Mouse (Mus musculus) liver, embryonic 14.5 days (tissue): ENCODE data around the gene Vash2. TPM values are rescaled to one million over a fixed set of nuclear protein-coding genes. Genes with fewer than 3 reads are reported as not detected.

Experiments
- ATAC-seq: fragments of 200-750 bp; cut with Nextera tagmentation; 2 replicates; pipeline ENCODE4 v1.8.0; 2017; ENCODE audit warnings: moderate number of reproducible peaks, mild to moderate bottlenecking, moderate library complexity; ENCODE audit not compliant: insufficient read depth
- DNase-seq, 3 experiments: peaks; one replicate each; pipeline ENCODE4 v3.0.0-alpha.2; 2012 to 2013; ENCODE audit warnings: low read depth in 3 of 3, low spot score in 3 of 3
- H3K27ac ChIP-seq: fragments of 300-500 bp; sonication (generic); 2 replicates; pipeline ENCODE4 v1.5.1; 2014; ENCODE audit warnings: moderate library complexity, mild to moderate bottlenecking, control low read depth, inconsistent platforms
- H3K27me3 ChIP-seq: fragments of 300-500 bp; sonication (generic); 2 replicates; pipeline ENCODE4 v1.6.1; 2014; ENCODE audit warnings: mild to moderate bottlenecking, low read length, moderate library complexity; ENCODE audit not compliant: control insufficient read depth, insufficient read depth
- H3K36me3 ChIP-seq: fragments of 300-500 bp; sonication (generic); replicated peaks from 2 replicates; pipeline ENCODE4 v1.6.1; 2014; ENCODE audit warnings: low read depth; ENCODE audit not compliant: control insufficient read depth, insufficient read depth
- H3K4me1 ChIP-seq, 2 experiments: fragments of 200-500 bp in 1 of 2; fragments of 300-500 bp in 1 of 2; sonication (generic) in 1 of 2; replicated peaks; 2 replicates each; pipeline ENCODE4 v1.6.1; 2012 to 2014; ENCODE audit warnings: antibody characterized with exemption in 1 of 2, inconsistent platforms in 1 of 2, low read length in 1 of 2; ENCODE audit not compliant: control insufficient read depth in 2 of 2, insufficient read depth in 2 of 2
- H3K4me2 ChIP-seq: fragments of 300-500 bp; sonication (generic); 2 replicates; pipeline ENCODE4 v1.6.1; 2014; ENCODE audit warnings: low read depth, mild to moderate bottlenecking, control low read depth, moderate library complexity
- H3K4me3 ChIP-seq, 2 experiments: fragments of 200-500 bp in 1 of 2; fragments of 300-500 bp in 1 of 2; sonication (generic) in 1 of 2; 2 replicates each; pipeline ENCODE4 v1.5.1; 2012 to 2014; ENCODE audit warnings: low read depth in 2 of 2, low read length in 2 of 2, mild to moderate bottlenecking in 2 of 2, control low read depth in 1 of 2, inconsistent platforms in 1 of 2, moderate library complexity in 1 of 2; ENCODE audit not compliant: insufficient read depth in 1 of 2
- H3K9ac ChIP-seq: fragments of 300-500 bp; sonication (generic); replicated peaks from 2 replicates; pipeline ENCODE4 v1.6.1; 2014; ENCODE audit warnings: mild to moderate bottlenecking, control low read depth, moderate library complexity
- H3K9me3 ChIP-seq: fragments of 300-500 bp; sonication (generic); 2 replicates; pipeline ENCODE4 v1.6.1; 2016; ENCODE audit warnings: low read length, mixed read lengths; ENCODE audit not compliant: control insufficient read depth
- CTCF ChIP-seq: IDR thresholded peaks from 2 replicates; pipeline ENCODE4 v1.5.1; 2016; ENCODE audit warnings: antibody characterized with exemption, low read depth, control low read depth
- EP300 ChIP-seq: IDR thresholded peaks from 2 replicates; pipeline ENCODE4 v1.6.1; 2016; ENCODE audit warnings: antibody characterized with exemption, low read depth
- WGBS: fragments of 180-500 bp; shearing (Covaris S2); extraction: QIAGEN DNeasy Blood & Tissue Kit; methylation state at CpG from one replicate; pipeline ENCODE4 v1.1.7; 2014; ENCODE audit not compliant: insufficient replicate concordance; 5-methylcytosine and 5-hydroxymethylcytosine counted together
- polyA plus RNA-seq, 2 experiments: library from polyadenylated mRNA; depleted of rRNA in 1 of 2; stranded (reverse) in 1 of 2; unstranded in 1 of 2; fragments of >200 nt; fragmentation: Nextera tagmentation in 1 of 2; extraction: Ambion mirVana in 1 of 2; gene quantifications; 2 replicates each; pipeline versions ENCODE4 v1.2.1 to v1.2.3; 2012 to 2014

Gene Vash2
- polyA plus RNA-seq, 2 experiments, result 0.40 to 0.81 TPM

- 64% methylated on average over 2 of the region's 2 CpGs for WGBS
- H3K4me2 ChIP-seq, result no peak overlapping the region
- ATAC-seq, result no peak
- no peak for DNase-seq
- no peak overlapping the region for H3K27ac ChIP-seq
- H3K4me1 ChIP-seq, result no peaks in the 10 kb centered on the region
- no peak overlapping the region for H3K9ac ChIP-seq
- no peak for TF ChIP-seq EP300
- TF ChIP-seq CTCF, result no peak
- no peak overlapping the region for H3K4me3 ChIP-seq
- H3K27me3 ChIP-seq, result no peaks in the 10 kb centered on the region
- no peaks in the 10 kb centered on the region for H3K36me3 ChIP-seq
- H3K9me3 ChIP-seq, result no peaks in the 10 kb centered on the region
Measured at GRCm38 (mm10) chr1:190901082-190901481, 78.0 kb downstream of the Vash2 start.

- no peak overlapping the region for H3K9ac ChIP-seq
- ATAC-seq, result no peak
Measured at GRCm38 (mm10) chr1:190898899-190899575, 80.1 kb downstream of the Vash2 start.

GRCm38 (mm10) chr1:190898186-190898585 is 80.9 kb downstream of the Vash2 start:
- no peak overlapping the region for H3K4me2 ChIP-seq
- no peak overlapping the region for H3K27ac ChIP-seq
- no peak overlapping the region for H3K4me3 ChIP-seq
- H3K27me3 ChIP-seq, result no peaks in the 10 kb centered on the region
- ATAC-seq, result no peak
- no peaks in the 10 kb centered on the region for H3K9me3 ChIP-seq
- H3K36me3 ChIP-seq, result no peaks in the 10 kb centered on the region
- H3K4me1 ChIP-seq, result peaks cover 0 to 5% of the 10 kb centered on the region in 2 experiments; a peak in 2 of 4 replicates
- DNase-seq, result no peak
- H3K9ac ChIP-seq, result no peak overlapping the region
- WGBS, result 66% methylated on average over 3 of the region's 3 CpGs
- no peak for TF ChIP-seq CTCF
- no peak for TF ChIP-seq EP300

More at GRCm38 (mm10) chr1:190898899-190899575, 80.1 kb downstream of the Vash2 start:
- Histone ChIP-seq H3K9me3 (no peaks in the 10 kb centered on the region), H3K27me3 (no peaks in the 10 kb centered on the region), H3K4me1 (peaks cover 0 to under 1% of the 10 kb centered on the region in 2 experiments; a peak in 1 of 4 replicates), H3K4me3 (no peak overlapping the region), H3K27ac (no peak overlapping the region), H3K4me2 (no peak overlapping the region), H3K36me3 (no peaks in the 10 kb centered on the region)
- no peak for DNase-seq
- no peak for TF ChIP-seq CTCF
- WGBS, result 71% methylated on average over 9 of the region's 9 CpGs

Other genes with a start within 250 kb of the Vash2 start
- 1.5 and 1.9 TPM in 2 replicates for gene Rps6kc1, start 67.5 kb downstream of the Vash2 start, polyA plus RNA-seq (2012; rRNA removed)
- gene Rps6kc1, start 67.5 kb downstream of the Vash2 start, polyA plus RNA-seq (2014; fragmentation: Nextera tagmentation; extraction: Ambion mirVana), result 3.5 and 3.6 TPM in 2 replicates
- gene Angel2, start 54.2 kb downstream of the Vash2 start, polyA plus RNA-seq (2012; rRNA removed), result 8.2 and 11.8 TPM in 2 replicates
- gene Angel2, start 54.2 kb downstream of the Vash2 start, polyA plus RNA-seq (2014; fragmentation: Nextera tagmentation; extraction: Ambion mirVana), result 15.1 and 15.3 TPM in 2 replicates
- 4.5 and 6.4 TPM in 2 replicates for gene Flvcr1, start 46.9 kb upstream of the Vash2 start, polyA plus RNA-seq (2012; rRNA removed)
- gene Flvcr1, start 46.9 kb upstream of the Vash2 start, polyA plus RNA-seq (2014; fragmentation: Nextera tagmentation; extraction: Ambion mirVana), result 4.5 and 4.9 TPM in 2 replicates
- not detected in 2 replicates for gene Spata45, start 57.3 kb upstream of the Vash2 start, polyA plus RNA-seq (2012; rRNA removed)
- gene Spata45, start 57.3 kb upstream of the Vash2 start, polyA plus RNA-seq (2014; fragmentation: Nextera tagmentation; extraction: Ambion mirVana), result not detected in 2 replicates
- 4.6 and 6.5 TPM in 2 replicates for gene Tatdn3, start 83.6 kb upstream of the Vash2 start, polyA plus RNA-seq (2012; rRNA removed)
- 8.5 and 8.7 TPM in 2 replicates for gene Tatdn3, start 83.6 kb upstream of the Vash2 start, polyA plus RNA-seq (2014; fragmentation: Nextera tagmentation; extraction: Ambion mirVana)
- gene Nsl1, start 83.7 kb upstream of the Vash2 start, polyA plus RNA-seq (2012; rRNA removed), result 5.3 and 11.2 TPM in 2 replicates
- gene Nsl1, start 83.7 kb upstream of the Vash2 start, polyA plus RNA-seq (2014; fragmentation: Nextera tagmentation; extraction: Ambion mirVana), result 8.8 and 11.6 TPM in 2 replicates
- gene Batf3, start 118.6 kb upstream of the Vash2 start, polyA plus RNA-seq (2012; rRNA removed), result 1.6 and 1.8 TPM in 2 replicates
- gene Batf3, start 118.6 kb upstream of the Vash2 start, polyA plus RNA-seq (2014; fragmentation: Nextera tagmentation; extraction: Ambion mirVana), result 1.5 and 2.4 TPM in 2 replicates
- gene Fam71a, start 185.5 kb upstream of the Vash2 start, polyA plus RNA-seq (2012; rRNA removed), result not detected in 2 replicates
- not detected in 2 replicates for gene Fam71a, start 185.5 kb upstream of the Vash2 start, polyA plus RNA-seq (2014; fragmentation: Nextera tagmentation; extraction: Ambion mirVana)
- gene Atf3, start 238.7 kb upstream of the Vash2 start, polyA plus RNA-seq (2012; rRNA removed), result 0.53 and 0.76 TPM in 2 replicates
- 0.94 and 1.3 TPM in 2 replicates for gene Atf3, start 238.7 kb upstream of the Vash2 start, polyA plus RNA-seq (2014; fragmentation: Nextera tagmentation; extraction: Ambion mirVana)